Mouse (Mus musculus): ENCODE results near the gene March9. TPM values are rescaled to one million over a fixed set of nuclear protein-coding genes. Genes with fewer than 3 reads are reported as not detected.

The March9 gene
- polyA plus RNA-seq, 1 experiment, result 3.1 TPM

DNA sequence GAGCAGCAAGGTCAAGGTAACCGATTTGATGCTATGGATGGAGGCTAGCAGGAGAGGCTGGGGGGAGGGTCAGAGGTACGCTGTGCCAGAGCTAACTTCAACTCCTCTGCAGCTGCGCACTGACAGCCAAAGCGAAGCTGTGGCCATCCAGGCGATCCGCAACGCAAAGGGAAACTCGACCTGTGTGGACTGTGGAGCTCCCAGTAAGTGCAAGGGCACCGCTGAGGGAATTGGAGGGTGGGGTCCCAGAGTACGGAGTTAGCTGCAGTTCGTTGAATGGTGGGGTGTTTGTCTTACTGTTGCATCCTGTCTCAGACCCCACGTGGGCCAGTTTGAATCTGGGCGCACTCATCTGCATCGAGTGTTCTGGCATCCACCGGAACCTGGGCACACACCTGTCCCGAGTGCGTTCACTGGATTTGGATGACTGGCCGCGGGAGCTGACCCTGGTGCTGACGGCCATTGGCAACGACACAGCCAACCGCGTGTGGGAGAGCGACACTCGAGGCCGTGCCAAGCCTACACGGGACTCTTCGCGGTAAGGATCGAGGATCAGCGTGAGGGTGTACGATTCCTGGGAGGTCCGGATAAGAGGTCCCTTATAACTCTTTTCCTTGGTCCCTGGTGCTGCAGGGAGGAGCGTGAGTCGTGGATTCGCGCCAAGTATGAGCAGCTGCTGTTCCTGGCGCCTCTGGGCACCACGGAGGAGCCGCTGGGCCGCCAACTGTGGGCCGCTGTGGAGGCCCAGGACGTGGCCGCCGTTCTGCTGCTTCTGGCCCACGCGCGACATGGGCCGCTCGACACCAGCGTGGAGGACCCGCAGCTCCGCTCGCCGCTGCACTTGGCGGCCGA is 30.8 kb upstream of the March9 start:
- Histone ChIP-seq H3K36me3 (ENCODE audit: control insufficient read depth, insufficient read depth, low read length) (peaks cover 43% of the 10 kb centered on the region), H3K4me1 (ENCODE audit: control insufficient read depth, insufficient read depth, insufficient read length) (peaks cover 4% of the 10 kb centered on the region; the same call in 1 of the 2 replicates), H3K27me3 (ENCODE audit: control insufficient read depth, insufficient read depth, low read length) (no peaks in the 10 kb centered on the region), H3K4me3 (ENCODE audit: extremely low read depth, insufficient read depth, insufficient read length) (no peak overlapping the region), H3K27ac (ENCODE audit: insufficient read depth, low read length) (no peak overlapping the region)
- no peak for TF ChIP-seq POLR2A (IDR thresholded peaks at IDR 0.05; ENCODE audit: low read depth, low read length)
- TF ChIP-seq CTCF (IDR thresholded peaks at IDR 0.05; ENCODE audit: extremely low read depth, insufficient read depth, insufficient read length, insufficient replicate concordance), result no peak
- DNase-seq (ENCODE audit: low read depth in 1 of 2, low spot score in 2 of 2), result no peak
- 93% methylated on average over 57 of the region's 57 CpGs for WGBS

DNA sequence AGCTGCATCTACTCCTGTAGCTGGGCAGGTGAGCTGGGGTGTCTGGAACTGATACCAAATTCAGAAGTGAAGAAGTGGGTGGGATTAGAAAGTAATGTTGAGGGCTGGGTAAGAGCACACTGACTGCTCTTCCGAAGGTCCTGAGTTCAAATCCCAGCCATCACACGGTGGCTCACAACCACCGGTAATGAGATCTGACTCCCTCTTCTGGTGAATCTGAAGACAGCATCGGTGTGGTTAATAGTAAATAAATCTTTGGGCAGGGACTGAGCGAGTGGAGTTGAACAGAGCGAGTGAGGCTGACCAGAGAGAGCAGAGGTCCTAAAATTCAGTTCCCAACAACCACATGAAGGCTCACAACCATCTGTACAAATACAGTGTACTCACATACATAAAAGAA is 25.6 kb upstream of the March9 start:
- WGBS, result 86% methylated on average over 6 of the region's 6 CpGs
- H3K4me3 ChIP-seq (ENCODE audit: extremely low read depth, insufficient read depth, insufficient read length), result no peak overlapping the region
- TF ChIP-seq POLR2A (IDR thresholded peaks at IDR 0.05; ENCODE audit: low read depth, low read length), result no peak
- no peak for TF ChIP-seq CTCF (IDR thresholded peaks at IDR 0.05; ENCODE audit: extremely low read depth, insufficient read depth, insufficient read length, insufficient replicate concordance)
- H3K27me3 ChIP-seq (ENCODE audit: control insufficient read depth, insufficient read depth, low read length), result no peaks in the 10 kb centered on the region
- H3K4me1 ChIP-seq (ENCODE audit: control insufficient read depth, insufficient read depth, insufficient read length), result no peaks in the 10 kb centered on the region
- peaks cover 30% of the 10 kb centered on the region for H3K36me3 ChIP-seq (ENCODE audit: control insufficient read depth, insufficient read depth, low read length)
- DNase-seq (ENCODE audit: low read depth in 1 of 2, low spot score in 2 of 2), result no peak
- no peak overlapping the region for H3K27ac ChIP-seq (ENCODE audit: insufficient read depth, low read length)

DNA sequence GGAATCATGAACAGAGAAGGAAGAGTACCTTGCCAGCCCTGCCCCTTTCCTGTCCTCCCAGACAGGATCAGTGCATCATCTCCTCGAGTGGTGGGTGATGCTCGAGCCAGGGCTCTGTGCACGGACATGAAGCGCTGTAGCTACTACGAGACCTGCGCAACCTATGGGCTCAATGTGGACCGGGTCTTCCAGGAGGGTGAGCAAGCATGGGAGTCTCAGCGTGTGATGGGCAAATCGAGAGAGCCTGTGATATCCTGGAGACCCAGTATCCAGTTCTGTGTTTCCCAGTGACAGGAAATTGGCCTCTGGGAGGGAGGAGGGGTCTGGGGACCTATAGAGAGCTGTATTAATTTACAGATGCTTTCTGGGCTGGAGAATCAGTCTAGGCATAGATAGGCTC is 25.1 kb upstream of the March9 start:
- Histone ChIP-seq H3K27ac (ENCODE audit: insufficient read depth, low read length) (no peak overlapping the region), H3K4me1 (ENCODE audit: control insufficient read depth, insufficient read depth, insufficient read length) (no peaks in the 10 kb centered on the region), H3K36me3 (ENCODE audit: control insufficient read depth, insufficient read depth, low read length) (peaks cover 31% of the 10 kb centered on the region), H3K4me3 (ENCODE audit: extremely low read depth, insufficient read depth, insufficient read length) (no peak overlapping the region), H3K27me3 (ENCODE audit: control insufficient read depth, insufficient read depth, low read length) (no peaks in the 10 kb centered on the region)
- DNase-seq (ENCODE audit: low read depth in 1 of 2, low spot score in 2 of 2), result no peak
- WGBS, result 90% methylated on average over 9 of the region's 9 CpGs
- TF ChIP-seq POLR2A (IDR thresholded peaks at IDR 0.05; ENCODE audit: low read depth, low read length) (no peak), CTCF (IDR thresholded peaks at IDR 0.05; ENCODE audit: extremely low read depth, insufficient read depth, insufficient read length, insufficient replicate concordance) (no peak)

DNA sequence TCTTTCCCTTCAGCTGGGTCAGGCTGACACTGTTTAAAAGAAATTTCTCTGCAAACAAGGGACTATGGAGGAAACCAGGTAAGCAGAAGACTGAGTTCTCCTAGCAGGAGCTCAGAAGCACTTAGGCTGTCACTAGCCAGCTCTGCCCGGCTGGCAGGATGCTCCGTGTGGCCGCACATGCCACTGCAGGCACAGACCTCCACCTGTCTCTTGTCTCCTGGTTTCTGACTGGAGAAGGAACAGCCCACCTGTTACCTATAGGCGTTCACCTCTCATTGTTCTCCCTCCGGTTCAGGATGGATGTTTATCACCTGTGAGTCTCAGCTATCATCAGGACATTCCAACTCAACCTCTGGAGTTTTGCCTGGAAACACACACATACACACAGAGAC is 23.9 kb upstream of the March9 start:
- Histone ChIP-seq H3K27me3 (ENCODE audit: control insufficient read depth, insufficient read depth, low read length) (no peaks in the 10 kb centered on the region), H3K4me1 (ENCODE audit: control insufficient read depth, insufficient read depth, insufficient read length) (no peaks in the 10 kb centered on the region; the same call in 1 of the 2 replicates), H3K27ac (ENCODE audit: insufficient read depth, low read length) (no peak overlapping the region), H3K4me3 (ENCODE audit: extremely low read depth, insufficient read depth, insufficient read length) (no peak overlapping the region), H3K36me3 (ENCODE audit: control insufficient read depth, insufficient read depth, low read length) (peaks cover 36% of the 10 kb centered on the region)
- TF ChIP-seq CTCF (IDR thresholded peaks at IDR 0.05; ENCODE audit: extremely low read depth, insufficient read depth, insufficient read length, insufficient replicate concordance) (no peak), POLR2A (IDR thresholded peaks at IDR 0.05; ENCODE audit: low read depth, low read length) (no peak)
- DNase-seq (ENCODE audit: low read depth in 1 of 2, low spot score in 2 of 2), result no peak
- WGBS, result 90% methylated on average over 5 of the region's 5 CpGs

DNA sequence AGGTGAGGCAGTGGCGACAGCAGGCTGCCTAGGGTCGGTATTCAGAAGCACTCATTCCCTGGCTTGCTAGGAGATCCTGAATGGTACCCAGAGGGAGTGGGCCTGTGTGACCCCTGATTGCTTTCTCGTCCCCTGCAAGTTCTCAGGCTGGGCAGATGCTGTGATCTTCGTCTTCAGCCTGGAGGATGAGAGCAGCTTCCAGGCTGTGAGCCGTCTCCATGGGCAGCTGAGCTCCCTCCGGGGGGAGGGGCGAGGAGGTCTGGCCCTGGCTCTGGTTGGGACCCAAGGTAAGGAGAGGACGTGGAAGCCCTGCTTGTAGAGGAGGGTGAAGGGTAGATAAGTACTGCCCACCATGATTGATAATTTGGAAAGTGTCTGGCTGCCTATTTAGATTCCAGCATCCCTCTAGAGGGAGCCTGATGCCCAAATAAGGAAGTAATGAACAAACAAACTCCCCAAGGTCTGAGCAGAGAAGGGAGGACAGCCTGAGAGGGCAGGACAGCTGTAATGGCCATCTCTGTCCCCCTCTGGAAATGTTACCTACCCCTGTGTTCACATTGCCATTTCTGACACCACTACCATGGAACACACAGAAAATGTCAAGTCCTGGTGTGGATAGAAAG is 23.4 kb upstream of the March9 start:
- Histone ChIP-seq H3K4me3 (ENCODE audit: extremely low read depth, insufficient read depth, insufficient read length) (no peak overlapping the region), H3K36me3 (ENCODE audit: control insufficient read depth, insufficient read depth, low read length) (peaks cover 35% of the 10 kb centered on the region), H3K4me1 (ENCODE audit: control insufficient read depth, insufficient read depth, insufficient read length) (no peaks in the 10 kb centered on the region; the same call in 1 of the 2 replicates), H3K27ac (ENCODE audit: insufficient read depth, low read length) (no peak overlapping the region), H3K27me3 (ENCODE audit: control insufficient read depth, insufficient read depth, low read length) (no peaks in the 10 kb centered on the region)
- WGBS, result 81% methylated on average over 8 of the region's 8 CpGs
- DNase-seq (ENCODE audit: low read depth in 1 of 2, low spot score in 2 of 2), result no peak
- TF ChIP-seq CTCF (IDR thresholded peaks at IDR 0.05; ENCODE audit: extremely low read depth, insufficient read depth, insufficient read length, insufficient replicate concordance), result no peak
- no peak for TF ChIP-seq POLR2A (IDR thresholded peaks at IDR 0.05; ENCODE audit: low read depth, low read length)

DNA sequence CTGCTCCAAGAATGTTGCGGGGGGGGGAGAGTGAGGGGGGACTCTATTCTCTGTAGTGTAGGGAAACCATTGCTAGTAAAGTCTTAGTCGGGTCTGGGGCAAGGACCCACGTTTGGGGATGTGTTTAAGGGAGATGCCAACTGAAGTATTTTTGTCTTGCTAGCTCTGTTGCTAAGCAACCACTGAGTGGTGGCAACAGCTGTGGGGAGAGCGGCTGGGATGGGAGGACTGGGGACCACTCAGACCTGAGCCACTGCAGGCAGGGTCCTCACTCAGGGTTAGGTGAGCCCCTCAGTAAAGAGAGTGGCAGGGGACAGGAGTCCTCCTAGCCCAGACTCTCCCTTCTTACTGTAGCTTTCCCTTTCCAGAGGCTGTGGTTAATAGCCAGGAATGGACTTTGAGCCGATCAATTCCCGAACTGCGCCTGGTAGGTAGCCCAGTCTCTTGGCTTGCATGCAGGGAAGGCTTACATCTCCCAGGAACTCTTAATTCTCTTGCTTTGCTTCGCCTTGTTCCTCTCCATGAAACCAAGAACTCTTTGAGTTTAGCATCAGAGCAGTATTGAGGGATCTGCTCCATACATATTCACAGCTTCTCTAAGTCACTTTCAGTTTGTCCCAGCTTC is 22.1 kb upstream of the March9 start:
- Histone ChIP-seq H3K4me1 (ENCODE audit: control insufficient read depth, insufficient read depth, insufficient read length) (peaks cover 4% of the 10 kb centered on the region), H3K27ac (ENCODE audit: insufficient read depth, low read length) (no peak overlapping the region), H3K36me3 (ENCODE audit: control insufficient read depth, insufficient read depth, low read length) (peaks cover 25% of the 10 kb centered on the region)

More for the DNA sequence above, 22.1 kb upstream of the March9 start:
- DNase-seq (ENCODE audit: low read depth in 1 of 2, low spot score in 2 of 2), result no peak
- WGBS, result 76% methylated on average over 8 of the region's 8 CpGs
- no peaks in the 10 kb centered on the region for H3K27me3 ChIP-seq (ENCODE audit: control insufficient read depth, insufficient read depth, low read length)
- H3K4me3 ChIP-seq (ENCODE audit: extremely low read depth, insufficient read depth, insufficient read length), result no peak overlapping the region
- no peak for TF ChIP-seq CTCF (IDR thresholded peaks at IDR 0.05; ENCODE audit: extremely low read depth, insufficient read depth, insufficient read length, insufficient replicate concordance)
- no peak for TF ChIP-seq POLR2A (IDR thresholded peaks at IDR 0.05; ENCODE audit: low read depth, low read length)

Data from spleen, adult 2 months (tissue).